Mouse (Mus musculus): ENCODE measurements around the gene Tcp10c.
"Not testable (repeated sequence)": the region's sequence is repeated elsewhere in the genome, so short reads cannot be mapped to it uniquely, and the experiment has no call there.

- not testable (repeated sequence) for TF ChIP-seq POLR2A (IDR thresholded peaks at IDR 0.05; ENCODE audit: low read depth, low read length); CTCF (IDR thresholded peaks at IDR 0.05; ENCODE audit: extremely low read depth, insufficient read length, insufficient replicate concordance, low read depth, low read length)
These were observed 26.9 kb downstream of the Tcp10c start for GRCm38 (mm10) chr17:13381286-13381685.

Data from small intestine, adult 2 months (tissue).